Mouse (Mus musculus) cerebellum, adult (tissue): ENCODE measurements at regions not wholly inside any gene's neighbourhood (a gene's known extent, or its start where the extent isn't known, plus 50 kb on each side); places are given as distances from the start of the nearest gene placed in this dataset.

Source experiments
- ATAC-seq: cut with Nextera tagmentation; 2 replicates; pipeline ENCODE4 v1.9.2; 2017; ENCODE audit warnings: mild to moderate bottlenecking, moderate library complexity, mixed read lengths; ENCODE audit not compliant: insufficient number of reproducible peaks, low FRiP score, low TSS enrichment

DNA sequence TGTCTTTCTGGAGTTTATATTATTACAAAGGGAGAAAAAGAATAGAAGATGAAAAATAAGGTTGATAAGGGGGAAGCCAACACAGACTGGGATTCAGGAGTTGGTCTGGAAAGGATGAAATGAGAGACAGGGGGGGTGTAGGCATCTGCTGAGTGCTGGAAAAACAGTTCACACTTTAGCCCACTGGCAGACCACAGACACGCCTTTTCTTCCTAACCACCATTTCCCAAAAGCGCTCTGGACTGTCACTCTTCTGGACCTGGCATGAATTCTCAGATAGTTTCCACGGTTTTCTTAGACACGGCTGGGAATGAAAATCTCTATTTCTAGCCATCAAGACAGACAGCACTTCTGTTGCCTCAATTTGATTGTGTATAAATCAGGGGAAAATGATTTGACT, 850.2 kb upstream of the A1bg start:
- no peak for ATAC-seq

GRCm38 (mm10) chr15:61770721-61771542, 848.1 kb upstream of the A1bg start:
- no peak for ATAC-seq

GRCm38 (mm10) chr15:61766544-61767094, 843.8 kb upstream of the A1bg start:
- no peak for ATAC-seq

- ATAC-seq: no peak; the same call in 1 of the 2 replicates
These were observed 831.0 kb upstream of the A1bg start for GRCm38 (mm10) chr15:61753802-61754201.

DNA sequence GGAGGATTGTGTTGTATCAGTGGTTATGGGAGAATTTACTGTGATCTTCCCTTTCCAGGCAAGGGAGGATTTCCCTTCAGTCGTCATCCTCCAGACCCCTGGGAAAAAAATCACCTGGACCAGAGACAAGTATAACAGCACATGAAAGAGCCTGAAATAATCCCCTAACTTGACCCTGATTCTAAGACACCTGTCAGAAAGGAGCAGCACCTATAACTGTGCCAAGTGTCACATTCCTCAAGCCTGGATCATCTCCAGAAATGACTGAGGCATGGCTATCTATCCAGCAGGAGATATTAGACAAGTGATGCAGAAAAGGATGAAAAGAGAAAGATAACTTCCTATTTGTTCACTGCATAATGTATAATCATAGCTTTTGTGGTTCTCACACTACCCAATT, 800.9 kb upstream of the A1bg start:
- ATAC-seq: no peak

GRCm38 (mm10) chr15:61718486-61718885, 795.7 kb upstream of the A1bg start:
- ATAC-seq: no peak

DNA sequence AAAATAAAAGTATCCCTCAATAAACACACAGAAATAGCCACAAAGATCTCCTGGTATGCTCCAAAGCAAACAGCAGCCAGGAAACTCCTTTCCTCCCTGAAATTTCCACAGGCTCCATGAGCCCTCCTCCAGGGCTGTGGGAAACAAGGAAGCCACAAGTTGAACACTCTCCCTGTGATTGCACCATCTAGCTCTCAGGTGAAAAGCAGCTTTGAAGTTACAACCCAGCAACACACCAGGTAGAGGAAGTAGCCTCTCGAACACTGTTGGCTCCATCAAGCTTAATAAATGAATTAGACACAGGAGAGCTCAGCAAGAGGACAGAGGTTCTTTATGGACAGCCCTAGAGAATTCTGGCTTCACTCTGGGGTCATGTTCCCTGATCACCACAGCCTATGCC, 794.4 kb upstream of the A1bg start:
- no peak for ATAC-seq

DNA sequence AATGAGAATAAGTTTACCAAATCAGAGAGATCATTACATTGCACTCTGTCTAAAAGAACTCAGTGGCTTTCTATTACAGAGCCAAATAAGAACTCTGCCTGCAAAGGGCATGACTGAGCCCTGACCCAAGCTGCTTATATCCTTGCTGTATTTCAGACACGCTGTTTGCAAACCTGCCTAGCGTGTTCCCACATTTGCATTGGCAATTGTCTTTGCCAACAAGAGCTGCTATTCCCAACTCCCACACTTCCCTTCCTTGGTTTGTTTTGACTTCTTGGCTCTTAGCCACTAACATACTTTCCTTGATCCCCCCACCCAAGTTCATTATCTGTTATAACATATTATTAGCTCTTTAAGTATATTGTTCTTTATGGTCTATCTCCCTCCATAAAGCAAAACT, 791.1 kb upstream of the A1bg start:
- no peak for ATAC-seq

DNA sequence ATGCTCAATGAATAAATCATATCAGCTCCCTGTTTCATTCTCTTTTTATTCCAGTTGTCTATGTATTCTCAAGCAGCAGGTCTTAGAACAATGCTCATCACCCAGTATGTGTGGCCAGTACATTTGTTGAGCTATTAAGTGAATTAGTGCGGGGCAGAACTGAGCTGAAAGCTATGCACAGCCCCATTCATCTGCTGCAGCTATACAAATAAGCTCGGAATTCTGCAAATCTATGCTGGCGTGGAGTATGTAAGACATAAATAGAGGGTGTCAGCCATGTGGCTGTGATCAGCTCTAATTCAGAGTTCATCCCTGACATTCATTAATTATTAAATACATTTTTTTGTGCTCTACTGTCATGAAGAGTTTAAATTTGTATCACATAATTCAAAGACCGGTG, 786.1 kb upstream of the A1bg start:
- no peak for ATAC-seq

DNA sequence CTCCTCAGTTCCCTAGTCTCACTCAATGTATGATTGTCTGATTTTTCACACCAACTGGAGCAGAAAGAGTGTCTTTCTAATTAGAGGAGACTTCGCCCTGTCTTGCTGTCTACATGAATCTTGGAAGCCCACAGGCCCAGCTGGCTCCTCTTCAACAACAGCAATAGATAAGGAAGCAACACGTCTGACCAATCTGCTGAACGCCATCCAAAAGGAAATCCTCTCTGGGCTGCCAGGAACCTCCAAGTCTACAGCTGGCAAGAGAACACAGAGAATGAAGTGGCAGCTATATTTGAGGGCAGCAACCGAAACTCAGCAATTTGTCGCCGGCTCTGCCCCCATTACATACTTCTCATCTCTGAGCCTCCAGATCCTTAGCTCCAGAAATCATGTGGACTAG, 785.1 kb upstream of the A1bg start:
- no peak for ATAC-seq

GRCm38 (mm10) chr15:61692679-61693078, 769.9 kb upstream of the A1bg start:
- ATAC-seq: no peak

DNA sequence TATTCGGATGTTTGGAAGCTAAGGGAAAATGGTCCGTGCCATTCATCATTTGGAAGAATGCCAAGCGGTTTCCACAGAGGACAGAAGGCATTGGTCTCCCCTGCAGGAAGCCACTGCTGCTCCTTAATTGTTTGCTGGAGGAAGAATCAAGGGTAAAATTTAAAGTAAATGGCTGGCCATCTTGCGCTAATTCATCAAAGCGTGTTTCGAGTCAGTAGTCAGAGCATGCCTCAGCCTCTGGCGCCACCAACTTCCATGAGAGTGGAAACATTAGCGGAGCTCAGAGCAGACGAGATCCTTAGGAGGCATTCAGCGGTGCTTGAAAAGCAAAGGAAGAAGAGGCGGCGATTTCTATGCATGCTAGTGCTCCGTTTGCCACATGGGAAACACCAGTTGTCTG, 767.6 kb upstream of the A1bg start:
- peak; percentile 78 for ATAC-seq

- ATAC-seq: no peak
These were observed 767.1 kb upstream of the A1bg start for GRCm38 (mm10) chr15:61689776-61690397.

- no peak for ATAC-seq
These were observed 760.2 kb upstream of the A1bg start for GRCm38 (mm10) chr15:61682968-61683367.

DNA sequence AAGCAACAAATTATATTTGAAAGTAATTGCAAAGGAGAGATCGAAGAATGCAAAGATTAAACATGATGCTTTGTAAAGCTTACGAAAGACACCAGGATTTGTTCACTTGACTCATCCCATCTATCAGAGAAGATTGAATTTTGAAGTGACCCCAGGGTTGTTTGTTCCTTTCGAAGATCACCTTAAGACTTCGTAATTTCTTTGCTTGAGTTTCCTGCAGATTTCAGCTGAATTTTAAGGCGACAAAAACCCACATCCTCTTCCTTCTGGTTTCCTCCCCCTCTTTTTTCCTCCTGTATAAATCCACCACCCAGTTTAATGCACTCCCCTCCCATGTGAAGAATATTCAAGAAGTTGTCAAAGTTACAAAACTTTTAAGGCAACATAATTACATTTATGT, 747.7 kb upstream of the A1bg start:
- ATAC-seq: no peak

DNA sequence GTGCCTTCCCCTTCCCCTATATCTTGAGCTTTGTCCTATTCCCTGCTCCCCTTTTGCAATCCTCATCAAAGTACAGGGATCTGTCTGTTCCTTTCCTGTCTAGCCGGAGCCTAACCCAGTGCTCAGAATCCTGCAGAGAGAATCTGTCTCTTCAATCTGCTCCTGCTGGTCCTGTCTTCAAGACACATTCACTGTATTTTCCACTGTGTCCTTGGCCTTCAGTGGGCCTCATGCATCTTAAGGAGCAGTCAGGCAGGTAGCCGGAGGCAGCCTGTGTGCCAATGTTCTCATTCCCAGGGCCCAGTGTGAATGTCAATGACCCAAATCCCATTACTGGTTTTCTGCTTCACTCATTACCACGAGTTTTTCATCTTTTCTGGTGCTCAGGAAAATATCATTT, 737.8 kb upstream of the A1bg start:
- ATAC-seq: peak; percentile 56; the same call in 1 of the 2 replicates

DNA sequence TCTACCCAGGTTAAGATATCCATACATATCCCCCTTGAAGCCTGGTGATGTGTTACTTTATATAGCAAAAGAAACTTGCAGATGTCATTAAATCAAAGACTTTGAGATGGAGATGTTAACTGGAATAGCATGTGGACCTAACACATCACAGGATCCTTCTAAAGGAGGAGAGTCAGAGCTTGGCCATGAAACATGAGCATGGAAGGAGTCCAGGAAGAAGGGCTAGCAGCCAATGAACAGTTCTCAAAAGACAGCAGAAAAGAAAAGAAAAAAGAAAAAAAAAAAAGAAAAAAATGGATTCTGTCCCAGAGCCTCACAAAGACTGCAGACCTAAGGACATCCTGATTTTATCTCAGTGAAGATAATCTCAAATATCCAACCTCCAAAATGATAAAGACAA, 734.1 kb upstream of the A1bg start:
- ATAC-seq: no peak

- ATAC-seq: no peak
These were observed 732.0 kb upstream of the A1bg start for GRCm38 (mm10) chr15:61654846-61655245.

GRCm38 (mm10) chr15:61653853-61654252, 731.0 kb upstream of the A1bg start:
- ATAC-seq: no peak

DNA sequence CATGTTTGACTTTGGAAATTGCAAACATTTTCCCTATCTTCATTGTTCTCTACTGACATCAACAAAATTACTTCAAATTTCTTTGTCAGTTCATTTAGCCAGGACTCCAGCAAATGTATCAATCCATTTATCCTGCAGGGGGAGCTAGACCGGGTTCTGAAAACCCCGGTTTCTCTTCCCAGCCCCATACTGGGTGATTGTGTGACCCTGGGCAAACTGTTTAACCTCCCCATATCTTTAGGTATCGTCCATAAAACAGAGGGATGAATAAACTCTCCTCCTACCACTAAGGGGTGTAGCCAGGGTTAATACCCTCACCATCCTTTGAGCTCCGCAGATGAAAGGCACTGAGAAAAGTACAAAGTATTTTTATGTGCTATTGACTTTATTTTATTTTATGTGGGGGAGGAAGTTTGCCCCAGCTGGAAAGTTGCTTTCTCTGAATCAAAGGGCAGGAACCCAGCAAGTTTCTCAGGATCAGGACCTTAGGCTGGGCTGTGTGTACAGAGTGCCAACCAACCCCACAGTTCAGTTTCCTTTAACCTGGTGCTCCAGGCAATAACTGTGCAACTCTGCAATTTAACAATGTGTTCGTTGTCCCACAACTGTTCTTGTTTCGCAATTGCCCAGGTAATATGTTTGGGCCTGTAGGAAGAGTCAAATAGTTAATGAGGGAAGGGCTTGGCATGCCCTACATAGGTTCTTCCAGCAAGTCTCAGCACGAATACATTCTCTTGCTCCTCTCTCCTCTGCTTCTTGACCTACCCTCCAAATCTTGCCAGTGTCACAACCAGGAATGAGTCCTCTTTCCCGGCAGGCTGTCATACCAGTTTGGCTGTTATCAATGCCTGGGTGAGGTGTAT, 696.1 kb upstream of the A1bg start:
- no peak for ATAC-seq

DNA sequence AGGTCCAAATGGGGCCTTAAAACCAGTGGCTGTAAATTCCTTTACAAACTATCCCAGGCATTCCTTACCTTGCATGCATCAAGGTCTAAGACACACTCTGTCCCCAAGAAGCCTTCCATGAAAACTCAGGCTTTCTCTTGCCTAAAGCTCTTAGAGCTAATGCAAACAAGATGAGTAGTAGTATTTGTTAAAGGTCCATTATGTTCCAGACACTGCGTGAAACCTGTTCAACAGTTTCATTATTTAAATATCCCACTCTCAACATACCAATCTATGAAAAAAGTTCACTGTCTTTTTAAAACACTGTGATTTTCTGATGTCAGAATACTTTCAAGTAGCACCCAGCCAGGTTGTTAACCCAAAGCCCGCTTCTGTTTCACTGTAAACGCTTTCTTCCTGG, 687.9 kb upstream of the A1bg start:
- no peak for ATAC-seq
